Mouse (Mus musculus): ENCODE data around the gene Parva. TPM values are rescaled to one million over a fixed set of nuclear protein-coding genes. Genes with fewer than 3 reads are reported as not detected.

Parva gene
- polyA plus RNA-seq, 1 experiment from 2014 or later = 50.9 TPM

- Histone ChIP-seq H3K36me3 (no peaks in the 10 kb centered on the region), H3K27ac (replicated peaks) (peak overlapping the region; percentile 74), H3K4me1 (peaks cover 32% of the 10 kb centered on the region), H3K9me3 (replicated peaks) (no peaks in the 10 kb centered on the region), H3K27me3 (ENCODE audit: low read depth, poor library complexity, severe bottlenecking) (no peaks in the 10 kb centered on the region), H3K4me3 (no peak overlapping the region)
- no peak for DNase-seq (ENCODE audit: low spot score)
- WGBS = 14% methylated on average over 2 of the region's 2 CpGs
Observed at GRCm38 (mm10) chr7:112483382-112483781, 56.1 kb downstream of the Parva start.

DNA sequence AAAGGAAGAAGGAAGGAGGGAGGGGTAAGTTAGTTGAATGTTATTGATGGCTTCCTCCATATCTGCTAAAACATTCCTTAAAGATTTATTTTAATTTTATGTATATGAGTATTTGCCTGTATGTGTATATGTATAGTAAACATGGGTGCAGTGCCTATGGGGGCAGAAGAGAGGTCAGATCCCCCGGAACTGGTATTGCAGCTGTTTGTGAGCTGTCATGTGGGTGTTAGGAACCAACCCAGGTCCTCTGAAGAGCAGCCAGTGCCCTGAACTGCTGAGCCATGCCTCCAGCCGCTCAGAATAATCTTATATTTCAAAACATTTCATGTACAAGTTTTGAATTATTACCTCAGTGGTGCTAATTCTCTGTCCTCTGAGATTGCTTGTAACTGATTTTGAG lies 63.5 kb downstream of the Parva start:
- 64% methylated on average over 2 of the region's 2 CpGs for WGBS
- no peak for DNase-seq (ENCODE audit: low spot score)

GRCm38 (mm10) chr7:112491737-112492136 lies 64.4 kb downstream of the Parva start:
- H3K4me1 ChIP-seq = peaks cover 54% of the 10 kb centered on the region
- no peaks in the 10 kb centered on the region for H3K9me3 ChIP-seq (replicated peaks)
- no peak for DNase-seq (ENCODE audit: low spot score)
- no peak overlapping the region for H3K27ac ChIP-seq (replicated peaks)
- WGBS = 26% methylated on average over 1 of the region's 1 CpGs
- H3K4me3 ChIP-seq = no peak overlapping the region
- H3K36me3 ChIP-seq = no peaks in the 10 kb centered on the region
- no peaks in the 10 kb centered on the region for H3K27me3 ChIP-seq (ENCODE audit: low read depth, poor library complexity, severe bottlenecking)

More for the DNA sequence above, 63.5 kb downstream of the Parva start:
- Histone ChIP-seq H3K4me3 (no peak overlapping the region), H3K36me3 (no peaks in the 10 kb centered on the region), H3K27ac (replicated peaks) (no peak overlapping the region), H3K4me1 (peaks cover 49% of the 10 kb centered on the region), H3K9me3 (replicated peaks) (no peaks in the 10 kb centered on the region), H3K27me3 (ENCODE audit: low read depth, poor library complexity, severe bottlenecking) (no peaks in the 10 kb centered on the region)

GRCm38 (mm10) chr7:112495950-112496349 lies 68.6 kb downstream of the Parva start:
- Histone ChIP-seq H3K27ac (replicated peaks) (peak overlapping the region; percentile 13; the same call in 1 of the 2 replicates), H3K4me3 (no peak overlapping the region), H3K27me3 (ENCODE audit: low read depth, poor library complexity, severe bottlenecking) (no peaks in the 10 kb centered on the region), H3K9me3 (replicated peaks) (no peaks in the 10 kb centered on the region), H3K36me3 (no peaks in the 10 kb centered on the region), H3K4me1 (peaks cover 56% of the 10 kb centered on the region)
- WGBS = 73% methylated on average over 8 of the region's 8 CpGs
- no peak for DNase-seq (ENCODE audit: low spot score)

DNA sequence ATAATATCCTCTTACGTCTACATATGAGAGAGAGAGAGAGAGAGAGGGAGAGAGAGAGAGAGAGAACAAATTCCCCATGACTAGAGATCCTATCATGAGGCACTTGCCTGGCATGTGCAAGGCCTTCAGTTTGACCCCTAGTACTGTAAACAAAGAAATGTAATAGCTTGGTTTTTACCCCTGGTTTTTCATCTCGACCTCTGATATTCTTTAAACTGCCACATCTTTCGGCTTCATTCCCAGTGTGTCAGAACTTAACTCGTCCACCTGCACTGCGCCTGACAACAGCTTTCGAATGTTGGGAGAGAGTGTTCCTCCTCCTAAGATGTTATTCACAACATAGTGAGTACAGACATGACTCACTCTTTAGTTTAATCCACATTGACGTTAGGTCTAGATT lies 69.6 kb downstream of the Parva start:
- 85% methylated on average over 7 of the region's 7 CpGs for whole genome bisulfite sequencing
- H3K4me3 ChIP-seq = no peak overlapping the region
- H3K9me3 ChIP-seq (replicated peaks) = no peaks in the 10 kb centered on the region
- H3K36me3 ChIP-seq = no peaks in the 10 kb centered on the region
- H3K27ac ChIP-seq (replicated peaks) = no peak overlapping the region
- DNase-seq (ENCODE audit: low spot score) = no peak
- peaks cover 52% of the 10 kb centered on the region for H3K4me1 ChIP-seq
- no peaks in the 10 kb centered on the region for H3K27me3 ChIP-seq (ENCODE audit: low read depth, poor library complexity, severe bottlenecking)

- H3K27ac ChIP-seq (replicated peaks) = peak overlapping the region; percentile 34; the same call in 1 of the 2 replicates
- peaks cover 59% of the 10 kb centered on the region for H3K4me1 ChIP-seq
- 79% methylated on average over 9 of the region's 9 CpGs for WGBS
Observed at GRCm38 (mm10) chr7:112498591-112499301, 71.4 kb downstream of the Parva start.

GRCm38 (mm10) chr7:112499453-112500133 lies 72.3 kb downstream of the Parva start:
- Histone ChIP-seq H3K9me3 (replicated peaks) (no peaks in the 10 kb centered on the region), H3K4me1 (peaks cover 54% of the 10 kb centered on the region), H3K4me3 (no peak overlapping the region), H3K27ac (replicated peaks) (no peak overlapping the region), H3K27me3 (ENCODE audit: low read depth, poor library complexity, severe bottlenecking) (no peaks in the 10 kb centered on the region), H3K36me3 (no peaks in the 10 kb centered on the region)
- WGBS = 77% methylated on average over 10 of the region's 10 CpGs
- no peak for DNase-seq (ENCODE audit: low spot score)

More at GRCm38 (mm10) chr7:112498591-112499301, 71.4 kb downstream of the Parva start:
- Histone ChIP-seq H3K4me3 (no peak overlapping the region), H3K9me3 (replicated peaks) (no peaks in the 10 kb centered on the region), H3K36me3 (no peaks in the 10 kb centered on the region), H3K27me3 (ENCODE audit: low read depth, poor library complexity, severe bottlenecking) (no peaks in the 10 kb centered on the region)
- no peak for DNase-seq (ENCODE audit: low spot score)

GRCm38 (mm10) chr7:112500134-112500490 lies 72.8 kb downstream of the Parva start:
- Histone ChIP-seq H3K27ac (replicated peaks) (no peak overlapping the region), H3K27me3 (ENCODE audit: low read depth, poor library complexity, severe bottlenecking) (no peaks in the 10 kb centered on the region), H3K36me3 (no peaks in the 10 kb centered on the region), H3K9me3 (replicated peaks) (no peaks in the 10 kb centered on the region), H3K4me3 (no peak overlapping the region), H3K4me1 (peaks cover 48% of the 10 kb centered on the region)
- WGBS = 63% methylated on average over 7 of the region's 7 CpGs
- DNase-seq (ENCODE audit: low spot score) = no peak

DNA sequence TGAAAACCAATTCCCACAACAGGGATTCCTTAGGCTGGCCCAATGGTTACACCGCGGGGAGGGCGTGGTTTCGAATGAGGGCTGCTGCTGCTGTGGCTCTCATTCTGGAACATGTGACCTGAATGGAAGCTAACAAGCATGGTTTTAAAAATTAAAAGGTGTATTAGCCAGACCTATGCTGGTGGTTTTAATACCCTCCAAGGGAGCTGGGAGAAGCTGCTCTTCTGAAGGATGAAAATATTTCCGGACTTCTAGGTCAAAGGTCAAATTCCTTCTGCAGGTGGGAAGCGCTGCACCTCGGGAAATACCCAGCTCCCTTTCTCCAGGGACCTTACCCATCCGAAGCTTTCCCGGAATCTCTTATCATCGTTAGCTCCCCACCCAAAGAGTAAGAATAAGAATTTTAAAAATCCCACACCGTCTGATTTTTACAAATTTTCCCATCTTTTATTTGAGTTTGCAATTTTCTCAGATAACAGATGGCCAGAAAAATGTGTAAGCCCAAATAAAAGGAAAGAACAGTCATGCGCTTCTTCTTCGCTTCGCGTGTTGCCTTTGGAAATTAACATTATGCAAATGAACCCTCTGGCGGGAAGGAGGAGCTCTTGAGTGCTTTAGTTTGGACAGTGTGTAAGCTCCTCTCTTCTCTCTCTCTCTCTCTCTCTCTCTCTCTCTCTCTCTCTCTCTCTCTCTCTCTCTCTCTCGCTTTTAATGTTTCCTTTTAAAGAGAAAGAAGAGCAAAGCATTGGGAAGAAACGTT lies 74.9 kb downstream of the Parva start:
- no peaks in the 10 kb centered on the region for H3K36me3 ChIP-seq
- peak overlapping the region; percentile 34; the same call in 1 of the 2 replicates for H3K27ac ChIP-seq (replicated peaks)
- no peak for DNase-seq (ENCODE audit: low spot score)
- no peak overlapping the region for H3K4me3 ChIP-seq
- H3K9me3 ChIP-seq (replicated peaks) = no peaks in the 10 kb centered on the region
- H3K4me1 ChIP-seq = peaks cover 36% of the 10 kb centered on the region
- 43% methylated on average over 18 of the region's 18 CpGs for WGBS
- no peaks in the 10 kb centered on the region for H3K27me3 ChIP-seq (ENCODE audit: low read depth, poor library complexity, severe bottlenecking)

DNA sequence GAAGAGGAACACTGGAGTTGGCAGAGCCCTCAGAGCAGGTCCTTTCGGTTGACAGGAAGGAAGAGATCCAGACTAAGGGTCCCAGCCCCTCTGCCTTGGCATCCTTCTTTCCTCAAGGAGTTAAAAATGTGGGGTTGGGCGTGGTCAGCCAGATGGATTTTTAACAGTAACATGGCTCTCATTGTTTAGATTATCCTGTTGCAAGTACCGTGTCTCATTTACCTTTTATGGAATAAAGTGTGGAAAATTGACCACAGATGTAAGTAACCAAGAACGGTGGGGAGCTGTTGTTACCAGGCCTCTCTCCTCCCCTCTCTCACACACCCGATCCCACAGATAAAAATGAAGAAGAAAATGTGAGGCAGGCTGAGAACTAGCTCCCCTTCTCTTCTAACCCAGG lies 75.5 kb downstream of the Parva start:
- peak overlapping the region; percentile 43 for H3K27ac ChIP-seq (replicated peaks)
- WGBS = 70% methylated on average over 5 of the region's 5 CpGs
- no peak overlapping the region for H3K4me3 ChIP-seq
- no peaks in the 10 kb centered on the region for H3K36me3 ChIP-seq
- no peaks in the 10 kb centered on the region for H3K27me3 ChIP-seq (ENCODE audit: low read depth, poor library complexity, severe bottlenecking)
- no peaks in the 10 kb centered on the region for H3K9me3 ChIP-seq (replicated peaks)
- H3K4me1 ChIP-seq = peaks cover 36% of the 10 kb centered on the region
- DNase-seq (ENCODE audit: low spot score) = no peak

DNA sequence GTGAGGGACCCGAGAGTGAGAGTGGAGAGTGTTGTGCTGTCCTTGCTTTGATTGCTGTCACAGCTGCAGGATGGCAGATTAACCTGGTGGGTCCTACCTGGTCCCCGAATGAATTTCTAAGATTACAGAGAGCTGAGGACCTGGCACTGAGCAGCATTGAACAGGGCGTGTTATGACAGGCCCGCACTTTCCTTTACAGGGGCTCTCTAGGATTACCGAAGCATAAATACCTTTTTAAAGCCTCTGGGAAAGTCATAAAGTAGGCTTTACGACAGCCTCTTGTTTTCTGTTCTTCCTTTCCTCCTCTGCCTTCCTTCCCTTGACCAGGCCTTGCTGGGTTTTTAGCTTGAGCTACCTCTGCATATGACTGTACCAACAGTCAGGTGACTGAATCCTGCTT lies 76.1 kb downstream of the Parva start:
- peaks cover 36% of the 10 kb centered on the region for H3K4me1 ChIP-seq
- H3K27me3 ChIP-seq (ENCODE audit: low read depth, poor library complexity, severe bottlenecking) = no peaks in the 10 kb centered on the region
- no peaks in the 10 kb centered on the region for H3K36me3 ChIP-seq
- peak overlapping the region; percentile 43 for H3K27ac ChIP-seq (replicated peaks)
- WGBS = 81% methylated on average over 6 of the region's 6 CpGs
- no peak overlapping the region for H3K4me3 ChIP-seq
- no peak for DNase-seq (ENCODE audit: low spot score)
- no peaks in the 10 kb centered on the region for H3K9me3 ChIP-seq (replicated peaks)

GRCm38 (mm10) chr7:112503917-112504316 lies 76.6 kb downstream of the Parva start:
- peaks cover 34% of the 10 kb centered on the region for H3K4me1 ChIP-seq
- no peak for DNase-seq (ENCODE audit: low spot score)
- H3K9me3 ChIP-seq (replicated peaks) = no peaks in the 10 kb centered on the region
- WGBS = 89% methylated on average over 3 of the region's 3 CpGs
- no peak overlapping the region for H3K4me3 ChIP-seq
- H3K36me3 ChIP-seq = no peaks in the 10 kb centered on the region
- H3K27me3 ChIP-seq (ENCODE audit: low read depth, poor library complexity, severe bottlenecking) = no peaks in the 10 kb centered on the region
- H3K27ac ChIP-seq (replicated peaks) = no peak overlapping the region

DNA sequence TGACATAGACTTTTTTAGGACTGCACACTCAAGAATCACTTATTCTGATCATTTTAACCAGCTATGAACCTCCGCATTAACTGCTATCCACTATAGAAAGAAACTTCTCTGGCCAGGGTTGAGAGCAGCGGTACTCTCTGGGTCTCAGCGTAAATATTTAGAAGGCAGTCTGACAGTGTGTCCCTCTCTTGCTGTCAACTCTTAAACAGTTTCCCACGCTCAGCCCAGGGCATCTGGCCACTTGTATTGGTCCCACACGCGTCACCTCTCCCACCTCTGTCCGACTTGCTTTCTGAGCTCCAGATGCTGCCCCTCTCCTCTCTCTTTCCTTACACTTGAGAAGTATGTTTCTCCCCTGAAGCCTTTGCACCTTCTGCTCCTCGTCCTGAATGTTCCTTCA lies 81.8 kb downstream of the Parva start:
- H3K36me3 ChIP-seq = no peaks in the 10 kb centered on the region
- 89% methylated on average over 8 of the region's 8 CpGs for WGBS
- H3K4me3 ChIP-seq = no peak overlapping the region
- no peaks in the 10 kb centered on the region for H3K9me3 ChIP-seq (replicated peaks)
- H3K4me1 ChIP-seq = peaks cover 42% of the 10 kb centered on the region
- no peaks in the 10 kb centered on the region for H3K27me3 ChIP-seq (ENCODE audit: low read depth, poor library complexity, severe bottlenecking)
- no peak for DNase-seq (ENCODE audit: low spot score)
- H3K27ac ChIP-seq (replicated peaks) = 0 out of 2 replicates have a peak overlapping the region, but pooled peaks have one; percentile 24
